Mouse (Mus musculus) liver, postnatal 0 days (tissue): Measurements from ENCODE around the gene Snrnp40.

ENCODE experiments used
- CTCF ChIP-seq: sonication (generic); IDR thresholded peaks from 2 replicates; pipeline ENCODE4 v1.5.1; 2016; ENCODE audit warnings: antibody characterized with exemption, low read depth
- EP300 ChIP-seq: IDR thresholded peaks from 2 replicates; pipeline ENCODE4 v1.6.1; 2016; ENCODE audit warnings: antibody characterized with exemption, low read depth, mild to moderate bottlenecking

DNA sequence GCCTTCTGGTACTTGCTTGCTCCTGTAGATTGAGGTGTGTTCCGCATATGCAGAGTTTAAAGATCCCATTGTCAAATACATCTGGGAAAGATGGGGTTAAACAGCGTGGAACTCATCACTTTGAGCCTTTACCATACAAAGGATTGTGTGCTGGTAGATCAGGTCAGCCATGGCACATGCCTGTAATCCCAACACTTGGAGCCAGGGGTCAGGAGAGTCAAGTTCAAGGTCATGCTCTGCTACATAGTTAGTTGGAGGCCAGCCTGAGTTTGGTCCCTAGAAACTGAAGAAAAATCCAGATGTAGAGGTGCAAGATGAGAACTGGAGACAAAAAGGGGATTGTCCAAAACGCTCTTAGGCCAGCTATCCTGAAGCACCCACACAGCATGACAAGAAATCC, 31.3 kb downstream of the Snrnp40 start:
- TF ChIP-seq CTCF (peak; percentile 49), EP300 (no peak)
